Mouse (Mus musculus): Measurements from ENCODE around the gene Rb1. TPM values are rescaled to one million over a fixed set of nuclear protein-coding genes. Genes with fewer than 3 reads are reported as not detected.
A peak's percentile ranks its signal among the peaks of the same experiment; 100 is the strongest.

The Rb1 gene
- polyA plus RNA-seq, 1 experiment from 2014 or later, result 17.7 TPM

DNA sequence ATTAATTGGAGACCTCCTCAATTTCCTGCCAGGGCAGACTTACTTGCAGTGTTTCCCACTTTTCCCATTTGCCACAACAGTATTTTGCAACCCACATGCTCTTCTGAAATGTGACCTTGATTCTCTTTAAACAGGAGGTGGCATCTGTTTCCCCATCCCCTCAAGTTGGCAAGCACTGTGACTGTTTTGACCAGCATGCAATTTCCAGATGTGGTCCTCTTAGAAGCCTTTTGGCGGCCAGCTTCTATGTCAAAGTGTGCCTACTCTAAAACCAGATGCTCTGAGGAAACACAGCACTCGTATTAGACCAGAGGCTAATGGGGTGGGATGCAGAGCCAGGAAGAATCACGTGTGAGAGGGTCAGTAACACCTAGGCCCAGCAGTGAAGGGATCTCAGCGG, 67.4 kb downstream of the Rb1 start:
- no peak overlapping the region for H3K4me3 ChIP-seq (ENCODE audit: control insufficient read depth in 1 of 2, insufficient read depth in 1 of 2, low read depth in 1 of 2, low read length in 2 of 2)
- H3K9me3 ChIP-seq (ENCODE audit: control insufficient read depth, low read length), result no peaks in the 10 kb centered on the region
- H3K36me3 ChIP-seq (ENCODE audit: control insufficient read depth, insufficient read depth, low read length), result peaks cover 8% of the 10 kb centered on the region
- no peak for ATAC-seq (ENCODE audit: insufficient number of reproducible peaks, insufficient read depth, low FRiP score, low read depth)
- H3K4me1 ChIP-seq (ENCODE audit: control insufficient read depth in 2 of 2, insufficient read depth in 2 of 2, low read length in 2 of 2), result no peaks in the 10 kb centered on the region
- H3K9ac ChIP-seq (ENCODE audit: low read length), result no peak overlapping the region; the same call in 1 of the 2 replicates
- no peak overlapping the region for H3K4me2 ChIP-seq (ENCODE audit: low read length)
- no peak overlapping the region for H3K27ac ChIP-seq (replicated peaks in 1 of 2; ENCODE audit: control insufficient read depth in 1 of 2, insufficient read depth in 1 of 2, low read depth in 2 of 2, low read length in 2 of 2)
- WGBS, result 59% methylated on average over 4 of the region's 4 CpGs
- no peaks in the 10 kb centered on the region for H3K27me3 ChIP-seq (ENCODE audit: control insufficient read depth, insufficient read depth, low read length)

DNA sequence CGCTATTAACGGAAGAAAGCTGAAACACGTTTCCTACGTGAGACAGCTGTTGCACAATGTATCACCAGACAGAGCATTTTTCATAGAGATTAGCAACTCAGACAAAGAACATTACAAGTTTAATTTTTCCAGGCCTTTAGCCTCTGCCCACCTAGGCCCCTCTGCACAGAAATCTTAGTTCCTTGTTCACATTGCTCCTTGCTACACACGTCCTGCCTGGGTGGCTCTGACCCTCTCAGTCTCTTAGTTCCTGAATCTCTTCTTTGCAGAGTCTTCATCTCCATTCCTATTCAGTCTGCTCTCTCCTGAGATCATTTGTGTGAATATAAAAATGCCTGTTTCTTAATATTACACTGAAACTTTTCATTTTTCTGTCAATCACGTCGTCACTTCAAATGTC, 68.3 kb downstream of the Rb1 start:
- Histone ChIP-seq H3K36me3 (ENCODE audit: control insufficient read depth, insufficient read depth, low read length) (peaks cover 5% of the 10 kb centered on the region), H3K4me1 (ENCODE audit: control insufficient read depth in 2 of 2, insufficient read depth in 2 of 2, low read length in 2 of 2) (no peaks in the 10 kb centered on the region), H3K27ac (replicated peaks in 1 of 2; ENCODE audit: control insufficient read depth in 1 of 2, insufficient read depth in 1 of 2, low read depth in 2 of 2, low read length in 2 of 2) (no peak overlapping the region), H3K9ac (ENCODE audit: low read length) (no peak overlapping the region), H3K4me2 (ENCODE audit: low read length) (no peak overlapping the region), H3K9me3 (ENCODE audit: control insufficient read depth, low read length) (no peaks in the 10 kb centered on the region), H3K27me3 (ENCODE audit: control insufficient read depth, insufficient read depth, low read length) (no peaks in the 10 kb centered on the region), H3K4me3 (ENCODE audit: control insufficient read depth in 1 of 2, insufficient read depth in 1 of 2, low read depth in 1 of 2, low read length in 2 of 2) (no peak overlapping the region)
- 70% methylated on average over 7 of the region's 7 CpGs for WGBS
- ATAC-seq (ENCODE audit: insufficient number of reproducible peaks, insufficient read depth, low FRiP score, low read depth), result no peak

DNA sequence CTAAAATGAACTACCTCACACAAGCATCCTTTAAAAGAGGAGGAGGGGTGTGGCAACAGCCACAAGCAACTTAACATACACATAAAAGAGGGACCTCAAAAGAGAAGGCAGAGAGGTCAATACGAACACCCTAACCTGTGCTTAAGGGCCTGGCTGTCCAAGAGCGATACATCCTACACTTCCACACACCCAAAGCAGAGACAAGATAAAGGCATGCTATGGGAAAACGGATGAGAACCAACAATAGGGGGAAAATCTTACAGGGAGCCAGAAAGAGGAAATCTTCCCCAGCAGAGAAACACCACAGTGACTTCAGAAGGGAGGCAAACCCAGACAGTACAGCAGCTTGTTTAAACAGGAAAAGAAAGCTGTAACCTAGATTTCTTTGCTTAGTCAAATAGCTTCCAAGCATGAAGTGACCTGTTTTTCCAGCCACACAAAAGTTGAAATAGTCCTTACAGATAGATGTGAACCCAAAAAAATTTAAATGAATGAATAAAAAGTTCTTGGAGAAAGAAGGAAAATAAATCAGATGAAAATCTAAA, 70.1 kb downstream of the Rb1 start:
- H3K9ac ChIP-seq (ENCODE audit: low read length), result no peak overlapping the region
- no peaks in the 10 kb centered on the region for H3K4me1 ChIP-seq (ENCODE audit: control insufficient read depth in 2 of 2, insufficient read depth in 2 of 2, low read length in 2 of 2)
- peak overlapping the region in 1 of 2 experiments; percentile 33; a peak in 1 of 4 replicates for H3K27ac ChIP-seq (replicated peaks in 1 of 2; ENCODE audit: control insufficient read depth in 1 of 2, insufficient read depth in 1 of 2, low read depth in 2 of 2, low read length in 2 of 2)
- H3K27me3 ChIP-seq (ENCODE audit: control insufficient read depth, insufficient read depth, low read length), result no peaks in the 10 kb centered on the region
- H3K9me3 ChIP-seq (ENCODE audit: control insufficient read depth, low read length), result no peaks in the 10 kb centered on the region
- no peak overlapping the region for H3K4me2 ChIP-seq (ENCODE audit: low read length)
- no peaks in the 10 kb centered on the region for H3K36me3 ChIP-seq (ENCODE audit: control insufficient read depth, insufficient read depth, low read length)
- H3K4me3 ChIP-seq (ENCODE audit: control insufficient read depth in 1 of 2, insufficient read depth in 1 of 2, low read depth in 1 of 2, low read length in 2 of 2), result no peak overlapping the region
- ATAC-seq (ENCODE audit: insufficient number of reproducible peaks, insufficient read depth, low FRiP score, low read depth), result no peak
- WGBS, result 59% methylated on average over 3 of the region's 3 CpGs

DNA sequence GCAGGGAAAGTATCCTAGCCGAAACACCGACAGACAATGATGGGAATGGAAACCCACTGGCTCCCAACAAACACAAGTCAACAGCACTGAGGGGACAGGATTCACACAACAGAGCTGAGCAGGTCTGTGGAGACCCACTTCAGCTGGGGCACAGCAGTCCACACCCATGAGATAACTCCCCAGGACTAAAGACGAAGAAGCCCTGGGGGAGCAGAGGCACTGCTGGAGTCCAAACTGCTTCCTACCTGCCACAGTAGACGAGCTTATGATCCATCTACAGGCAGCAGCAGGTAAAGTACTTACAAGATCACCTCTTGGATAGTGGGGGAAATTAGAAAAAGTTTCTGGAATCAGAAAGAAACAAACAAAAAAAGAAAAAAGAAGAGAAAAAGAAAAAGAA, 71.2 kb downstream of the Rb1 start:
- 79% methylated on average over 4 of the region's 4 CpGs for WGBS
- no peak for ATAC-seq (ENCODE audit: insufficient number of reproducible peaks, insufficient read depth, low FRiP score, low read depth)

DNA sequence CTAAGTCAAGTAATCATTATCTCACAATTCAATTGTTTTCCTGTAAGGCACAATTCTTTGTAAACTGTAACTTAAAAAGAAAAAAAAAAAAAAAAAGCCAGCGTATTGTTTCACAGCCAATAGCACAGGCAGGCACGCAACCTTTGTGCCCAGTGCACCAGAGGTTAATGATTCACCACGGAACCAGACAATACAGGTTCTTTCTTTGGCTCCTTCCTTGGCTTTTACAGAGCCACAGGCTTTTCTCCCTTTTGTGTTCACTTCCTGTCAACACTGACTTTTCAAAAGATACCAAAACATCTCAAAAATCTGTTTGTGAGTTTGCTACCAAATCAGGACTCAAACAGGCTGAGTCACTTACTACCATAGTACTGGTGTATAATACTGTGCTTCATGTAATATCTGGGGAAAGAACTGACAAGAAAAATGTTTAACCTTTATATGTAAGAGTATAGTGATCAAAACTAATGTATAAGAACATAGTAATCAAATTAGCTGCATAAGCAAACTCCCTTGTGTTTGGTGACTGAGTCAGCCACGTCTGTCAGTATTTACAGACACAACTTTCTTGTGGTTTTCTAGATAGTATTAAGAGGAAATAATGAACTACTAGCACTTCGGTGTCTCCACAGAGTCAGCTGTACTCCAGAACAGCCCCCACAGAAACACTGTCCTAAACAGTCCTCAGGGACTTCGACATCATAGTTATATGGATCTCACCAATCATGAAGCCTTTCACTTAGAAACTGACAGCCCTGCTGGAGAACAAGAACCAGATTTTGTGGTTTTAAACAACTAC, 72.0 kb downstream of the Rb1 start:
- Histone ChIP-seq H3K9me3 (ENCODE audit: control insufficient read depth, low read length) (no peaks in the 10 kb centered on the region), H3K27me3 (ENCODE audit: control insufficient read depth, insufficient read depth, low read length) (no peaks in the 10 kb centered on the region), H3K4me1 (ENCODE audit: control insufficient read depth in 2 of 2, insufficient read depth in 2 of 2, low read length in 2 of 2) (no peaks in the 10 kb centered on the region), H3K4me3 (ENCODE audit: control insufficient read depth in 1 of 2, insufficient read depth in 1 of 2, low read depth in 1 of 2, low read length in 2 of 2) (no peak overlapping the region), H3K9ac (ENCODE audit: low read length) (no peak overlapping the region), H3K4me2 (ENCODE audit: low read length) (no peak overlapping the region), H3K27ac (replicated peaks in 1 of 2; ENCODE audit: control insufficient read depth in 1 of 2, insufficient read depth in 1 of 2, low read depth in 2 of 2, low read length in 2 of 2) (peak overlapping the region in 1 of 2 experiments; percentile 20; a peak in 1 of 4 replicates), H3K36me3 (ENCODE audit: control insufficient read depth, insufficient read depth, low read length) (no peaks in the 10 kb centered on the region)
- WGBS, result 65% methylated on average over 6 of the region's 6 CpGs
- ATAC-seq (ENCODE audit: insufficient number of reproducible peaks, insufficient read depth, low FRiP score, low read depth), result no peak

More for the DNA sequence above, 71.2 kb downstream of the Rb1 start:
- H3K36me3 ChIP-seq (ENCODE audit: control insufficient read depth, insufficient read depth, low read length), result no peaks in the 10 kb centered on the region
- H3K4me3 ChIP-seq (ENCODE audit: control insufficient read depth in 1 of 2, insufficient read depth in 1 of 2, low read depth in 1 of 2, low read length in 2 of 2), result no peak overlapping the region
- no peak overlapping the region for H3K4me2 ChIP-seq (ENCODE audit: low read length)
- no peaks in the 10 kb centered on the region for H3K9me3 ChIP-seq (ENCODE audit: control insufficient read depth, low read length)
- H3K27ac ChIP-seq (replicated peaks in 1 of 2; ENCODE audit: control insufficient read depth in 1 of 2, insufficient read depth in 1 of 2, low read depth in 2 of 2, low read length in 2 of 2), result no peak overlapping the region
- no peaks in the 10 kb centered on the region for H3K27me3 ChIP-seq (ENCODE audit: control insufficient read depth, insufficient read depth, low read length)
- H3K9ac ChIP-seq (ENCODE audit: low read length), result no peak overlapping the region
- no peaks in the 10 kb centered on the region for H3K4me1 ChIP-seq (ENCODE audit: control insufficient read depth in 2 of 2, insufficient read depth in 2 of 2, low read length in 2 of 2)

DNA sequence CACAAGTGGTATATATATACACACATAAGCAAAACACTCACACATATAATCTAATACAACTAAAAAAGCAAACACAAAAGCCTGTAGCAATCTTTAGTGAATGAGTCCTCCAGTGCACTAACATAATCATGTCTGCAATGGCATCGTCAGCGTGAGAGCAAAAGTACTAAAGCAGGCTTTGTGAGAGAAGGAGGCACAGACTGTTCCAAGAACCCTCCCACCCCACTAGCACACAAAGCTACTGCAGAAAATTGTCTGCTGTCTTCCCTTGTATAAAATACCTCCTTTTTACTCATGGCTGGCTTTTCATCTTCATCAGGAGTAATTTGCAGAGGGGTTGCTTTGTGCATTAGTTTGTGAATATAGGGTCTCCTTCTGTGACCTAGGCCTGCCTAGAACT, 73.3 kb downstream of the Rb1 start:
- Histone ChIP-seq H3K36me3 (ENCODE audit: control insufficient read depth, insufficient read depth, low read length) (no peaks in the 10 kb centered on the region), H3K9me3 (ENCODE audit: control insufficient read depth, low read length) (no peaks in the 10 kb centered on the region), H3K4me3 (ENCODE audit: control insufficient read depth in 1 of 2, insufficient read depth in 1 of 2, low read depth in 1 of 2, low read length in 2 of 2) (no peak overlapping the region), H3K4me1 (ENCODE audit: control insufficient read depth in 2 of 2, insufficient read depth in 2 of 2, low read length in 2 of 2) (no peaks in the 10 kb centered on the region), H3K27me3 (ENCODE audit: control insufficient read depth, insufficient read depth, low read length) (no peaks in the 10 kb centered on the region), H3K27ac (replicated peaks in 1 of 2; ENCODE audit: control insufficient read depth in 1 of 2, insufficient read depth in 1 of 2, low read depth in 2 of 2, low read length in 2 of 2) (no peak overlapping the region), H3K4me2 (ENCODE audit: low read length) (no peak overlapping the region), H3K9ac (ENCODE audit: low read length) (no peak overlapping the region)
- 82% methylated on average over 2 of the region's 2 CpGs for WGBS
- no peak for ATAC-seq (ENCODE audit: insufficient number of reproducible peaks, insufficient read depth, low FRiP score, low read depth)

DNA sequence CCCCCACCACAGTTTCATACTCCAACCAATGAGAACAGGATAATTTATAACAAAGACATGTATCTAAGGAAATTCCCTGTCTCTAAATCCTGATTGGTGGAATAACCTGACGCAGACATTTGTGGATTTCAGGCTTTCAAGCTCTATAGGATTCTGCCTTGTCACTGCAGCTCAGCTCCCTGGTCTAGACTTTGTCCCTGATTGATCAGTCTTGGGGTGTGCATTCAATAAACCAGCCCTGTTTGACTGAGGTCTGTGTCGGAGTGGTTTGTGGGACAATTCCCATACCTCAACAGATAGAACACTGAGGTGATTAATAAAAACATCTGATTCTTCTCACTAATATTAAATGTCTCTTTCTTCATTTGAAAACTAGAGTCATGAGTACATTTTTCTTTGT, 75.6 kb downstream of the Rb1 start:
- Histone ChIP-seq H3K4me1 (ENCODE audit: control insufficient read depth in 2 of 2, insufficient read depth in 2 of 2, low read length in 2 of 2) (no peaks in the 10 kb centered on the region), H3K36me3 (ENCODE audit: control insufficient read depth, insufficient read depth, low read length) (no peaks in the 10 kb centered on the region), H3K4me3 (ENCODE audit: control insufficient read depth in 1 of 2, insufficient read depth in 1 of 2, low read depth in 1 of 2, low read length in 2 of 2) (no peak overlapping the region), H3K27me3 (ENCODE audit: control insufficient read depth, insufficient read depth, low read length) (no peaks in the 10 kb centered on the region), H3K4me2 (ENCODE audit: low read length) (no peak overlapping the region), H3K9me3 (ENCODE audit: control insufficient read depth, low read length) (no peaks in the 10 kb centered on the region), H3K27ac (replicated peaks in 1 of 2; ENCODE audit: control insufficient read depth in 1 of 2, insufficient read depth in 1 of 2, low read depth in 2 of 2, low read length in 2 of 2) (no peak overlapping the region), H3K9ac (ENCODE audit: low read length) (no peak overlapping the region)
- no peak for ATAC-seq (ENCODE audit: insufficient number of reproducible peaks, insufficient read depth, low FRiP score, low read depth)
- WGBS, result 91% methylated on average over 2 of the region's 2 CpGs
